ENCODE assay signal across 17 mouse cellular contexts in genomic region chr7:113850389-113850788, GRCm38 (mm10).
A peak's percentile ranks its signal among the peaks of the same experiment; 100 is the strongest.
DNase-seq lines count a peak whose midpoint lies in the region; ATAC-seq and TF ChIP-seq lines count a peak whose summit lies in the region.
"Had no signal": no experiment of that assay in that cellular context is flagged by ENCODE, and none has a peak within 500 bp of the region (broad histone marks: within the 10 kb centered on the region; RNA-seq: fewer than 3 reads in every experiment).

No protein-coding gene starts in this region.

- H3K4me1 ChIP-seq in lung, embryonic 14.5 days (ENCODE audit: insufficient read depth), result no peaks in the 10 kb centered on the region
- H3K4me1 ChIP-seq in lung, adult 2 months (ENCODE audit: control insufficient read depth, insufficient read depth, low read length), result no peaks in the 10 kb centered on the region
- H3K4me1 ChIP-seq in embryonic facial prominence, embryonic 14.5 days (ENCODE audit: control insufficient read depth, insufficient read depth, low read length), result peaks cover 14% of the 10 kb centered on the region
- no peaks in the 10 kb centered on the region for H3K4me1 ChIP-seq in limb, embryonic 14.5 days (ENCODE audit: control insufficient read depth, insufficient read depth, low read length)
- H3K4me1 ChIP-seq: forebrain, embryonic 15.5 days had no signal

- TF ChIP-seq POLR2A in lung, adult 2 months (IDR thresholded peaks at IDR 0.05; ENCODE audit: borderline replicate concordance, extremely low read depth, low read depth, low read length), result no peak
- no peak for TF ChIP-seq POLR2A in brain, embryonic 14.5 days (IDR thresholded peaks at IDR 0.05; ENCODE audit: borderline replicate concordance, extremely low read depth, insufficient read depth, insufficient read length, poor library complexity, severe bottlenecking)
- no peak for TF ChIP-seq POLR2A in limb, embryonic 14.5 days (IDR thresholded peaks at IDR 0.05; ENCODE audit: borderline replicate concordance, extremely low read depth, insufficient read depth, insufficient read length)

- H3K27me3 ChIP-seq in lung, embryonic 14.5 days (ENCODE audit: insufficient read depth, low read length), result no peaks in the 10 kb centered on the region
- no peaks in the 10 kb centered on the region for H3K27me3 ChIP-seq in embryonic facial prominence, embryonic 14.5 days (replicated peaks; ENCODE audit: control insufficient read depth, insufficient read depth, low read length)
- H3K27me3 ChIP-seq in limb, embryonic 14.5 days (ENCODE audit: control insufficient read depth, insufficient read depth, low read length), result no peaks in the 10 kb centered on the region
- H3K27me3 ChIP-seq: forebrain, embryonic 15.5 days; heart, embryonic 12.5 days had no signal

- ATAC-seq in lung, embryonic 14.5 days (ENCODE audit: insufficient read depth), result no peak
- peak; percentile 60; the same call in 1 of the 2 replicates for ATAC-seq in embryonic facial prominence, embryonic 14.5 days (ENCODE audit: low read depth)
- no peak for ATAC-seq in limb, embryonic 14.5 days (ENCODE audit: low FRiP score, low read depth)
- ATAC-seq: forebrain, embryonic 15.5 days had no signal

- no peak overlapping the region for H3K27ac ChIP-seq in lung, embryonic 14.5 days (ENCODE audit: low read depth)
- H3K27ac ChIP-seq in embryonic facial prominence, embryonic 14.5 days (replicated peaks; ENCODE audit: low read depth, low read length), result no peak overlapping the region
- H3K27ac ChIP-seq in limb, embryonic 14.5 days (replicated peaks; ENCODE audit: low read depth, low read length), result no peak overlapping the region
- H3K27ac ChIP-seq: forebrain, embryonic 15.5 days; heart, adult 2 months; hindbrain, embryonic 10.5 days; hindbrain, embryonic 14.5 days had no signal

- WGBS in lung, embryonic 14.5 days, result 55% methylated on average over 4 of the region's 4 CpGs
- WGBS in lung, adult 2 months, result 67% methylated on average over 4 of the region's 4 CpGs
- 24% methylated on average over 4 of the region's 4 CpGs for WGBS in embryonic facial prominence, embryonic 14.5 days
- whole genome bisulfite sequencing in limb, embryonic 14.5 days, result 25% methylated on average over 4 of the region's 4 CpGs

- H3K9ac ChIP-seq in lung, embryonic 14.5 days, result no peak overlapping the region
- no peak overlapping the region for H3K9ac ChIP-seq in embryonic facial prominence, embryonic 14.5 days (ENCODE audit: low read depth, low read length)
- no peak overlapping the region for H3K9ac ChIP-seq in limb, embryonic 14.5 days (ENCODE audit: low read depth, low read length, severe bottlenecking)
- H3K9ac ChIP-seq: forebrain, embryonic 15.5 days; heart, embryonic 12.5 days; hindbrain, embryonic 14.5 days had no signal

- H3K4me3 ChIP-seq in lung, embryonic 14.5 days (ENCODE audit: low read depth, low read length), result no peak overlapping the region
- H3K4me3 ChIP-seq in lung, adult 2 months (replicated peaks; ENCODE audit: extremely low read depth, low read depth, low read length), result no peak overlapping the region
- H3K4me3 ChIP-seq in embryonic facial prominence, embryonic 14.5 days (ENCODE audit: low read depth, low read length), result no peak overlapping the region
- no peak overlapping the region for H3K4me3 ChIP-seq in limb, embryonic 14.5 days (replicated peaks; ENCODE audit: low read length)
- H3K4me3 ChIP-seq: forebrain, embryonic 15.5 days; heart, adult 2 months; heart, embryonic 12.5 days; hindbrain, embryonic 10.5 days had no signal

- H3K4me2 ChIP-seq in lung, embryonic 14.5 days, result no peak overlapping the region
- H3K4me2 ChIP-seq in embryonic facial prominence, embryonic 14.5 days (ENCODE audit: low read depth, low read length), result no peak overlapping the region
- no peak overlapping the region for H3K4me2 ChIP-seq in limb, embryonic 14.5 days (replicated peaks; ENCODE audit: low read depth, low read length, severe bottlenecking)
- H3K4me2 ChIP-seq: forebrain, embryonic 15.5 days; heart, embryonic 12.5 days; hindbrain, embryonic 14.5 days had no signal

- no peaks in the 10 kb centered on the region for H3K9me3 ChIP-seq in lung, embryonic 14.5 days (ENCODE audit: low read depth, low read length)
- H3K9me3 ChIP-seq in embryonic facial prominence, embryonic 14.5 days (ENCODE audit: control insufficient read depth, low read length), result no peaks in the 10 kb centered on the region
- H3K9me3 ChIP-seq in limb, embryonic 14.5 days (ENCODE audit: control insufficient read depth, low read length), result no peaks in the 10 kb centered on the region
- H3K9me3 ChIP-seq: forebrain, embryonic 15.5 days; heart, embryonic 12.5 days; hindbrain, embryonic 10.5 days had no signal

- peak; percentile 17 for DNase-seq in lung, embryonic 14.5 days
- no peak for DNase-seq in lung, adult 2 months
- DNase-seq in brain, embryonic 14.5 days (ENCODE audit: low read depth), result peak; percentile 45
- peak; percentile 75 for DNase-seq in embryonic facial prominence, embryonic 14.5 days (ENCODE audit: low spot score)
- DNase-seq in limb, embryonic 14.5 days (ENCODE audit: low spot score), result peak; percentile 11
- no peak for DNase-seq in kidney, adult 8-10 months
- DNase-seq: adrenal gland, adult 2 months; adrenal gland, postnatal 25 days; cerebellum, adult 11 months; cerebellum, adult 9-10 months; cerebellum, postnatal 25 days; gastrocnemius, postnatal 10 days; heart, adult 2 months had no signal

- no peaks in the 10 kb centered on the region for H3K36me3 ChIP-seq in lung, embryonic 14.5 days (ENCODE audit: insufficient read depth)
- H3K36me3 ChIP-seq in embryonic facial prominence, embryonic 14.5 days (ENCODE audit: control insufficient read depth, insufficient read depth, low read length), result no peaks in the 10 kb centered on the region
- no peaks in the 10 kb centered on the region for H3K36me3 ChIP-seq in limb, embryonic 14.5 days (ENCODE audit: control insufficient read depth, insufficient read depth, low read length)
- H3K36me3 ChIP-seq: forebrain, embryonic 15.5 days; heart, embryonic 12.5 days; hindbrain, embryonic 10.5 days had no signal

- TF ChIP-seq CTCF in lung, embryonic 14.5 days (IDR thresholded peaks at IDR 0.05; ENCODE audit: low read depth), result no peak
- TF ChIP-seq CTCF in lung, adult 2 months (IDR thresholded peaks at IDR 0.05; ENCODE audit: insufficient read depth, low read length), result no peak
- no peak for TF ChIP-seq CTCF in brain, embryonic 14.5 days (IDR thresholded peaks at IDR 0.05; ENCODE audit: borderline replicate concordance, extremely low read depth, insufficient read depth, insufficient read length)

Comparison
In these comparisons a context has a peak if more than half of its experiments do, and no peak if none do; other contexts are left out.
1. DNase-seq: peak in lung, embryonic 14.5 days (single experiment), brain, embryonic 14.5 days (single experiment), embryonic facial prominence, embryonic 14.5 days (single experiment) and limb, embryonic 14.5 days (single experiment); none in lung, adult 2 months (single experiment) and kidney, adult 8-10 months (0 of 2).